Mouse (Mus musculus) lung, embryonic 14.5 days (tissue): Measurements from ENCODE around the gene Plpp1. TPM values are rescaled to one million over a fixed set of nuclear protein-coding genes. Genes with fewer than 3 reads are reported as not detected.

Source experiments
- ATAC-seq: fragments of 200-750 bp; cut with Nextera tagmentation; 2 replicates; pipeline ENCODE4 v1.8.0; 2017; ENCODE audit warnings: mild to moderate bottlenecking, moderate TSS enrichment, moderate library complexity; ENCODE audit not compliant: insufficient read depth
- DNase-seq: peaks from one replicate; pipeline ENCODE4 v3.0.0-alpha.2; 2015
- H3K27ac ChIP-seq: fragments of 300-500 bp; sonication (generic); 2 replicates; pipeline ENCODE4 v1.5.1; 2014; ENCODE audit warnings: low read depth, mild to moderate bottlenecking, moderate library complexity
- H3K27me3 ChIP-seq: fragments of 300-500 bp; sonication (generic); 2 replicates; pipeline ENCODE4 v1.6.1; 2014; ENCODE audit warnings: low read length, control low read depth; ENCODE audit not compliant: insufficient read depth
- H3K36me3 ChIP-seq: fragments of 300-500 bp; sonication (generic); 2 replicates; pipeline ENCODE4 v1.6.1; 2014; ENCODE audit warnings: control low read depth; ENCODE audit not compliant: insufficient read depth
- H3K4me1 ChIP-seq: fragments of 300-500 bp; sonication (generic); 2 replicates; pipeline ENCODE4 v1.6.1; 2014; ENCODE audit warnings: antibody characterized with exemption, control low read depth; ENCODE audit not compliant: insufficient read depth
- H3K4me2 ChIP-seq: fragments of 300-500 bp; sonication (generic); 2 replicates; pipeline ENCODE4 v1.6.1; 2014; ENCODE audit warnings: mild to moderate bottlenecking
- H3K4me3 ChIP-seq: fragments of 300-500 bp; sonication (generic); 2 replicates; pipeline ENCODE4 v1.5.1; 2014; ENCODE audit warnings: low read depth, low read length
- H3K9ac ChIP-seq: fragments of 300-500 bp; sonication (generic); 2 replicates; pipeline ENCODE4 v1.6.1; 2014
- H3K9me3 ChIP-seq: fragments of 300-500 bp; sonication (generic); 2 replicates; pipeline ENCODE4 v1.6.1; 2016; ENCODE audit warnings: low read depth, low read length, control low read depth
- CTCF ChIP-seq: IDR thresholded peaks from 2 replicates; pipeline ENCODE4 v1.5.1; 2016; ENCODE audit warnings: antibody characterized with exemption, low read depth
- WGBS: fragments of 180-500 bp; shearing (Covaris S2); extraction: QIAGEN DNeasy Blood & Tissue Kit; methylation state at CpG from one replicate; pipeline ENCODE4 v1.1.7; 2014; 5-methylcytosine and 5-hydroxymethylcytosine counted together
- polyA plus RNA-seq: library from polyadenylated mRNA; unstranded; fragments of >200 nt; fragmentation: Nextera tagmentation; extraction: Ambion mirVana; gene quantifications from 2 replicates; pipeline ENCODE4 v1.2.1, GENCODE M21; 2014

The Plpp1 gene
- polyA plus RNA-seq, 1 experiment from 2014 or later, result 52.7 TPM

DNA sequence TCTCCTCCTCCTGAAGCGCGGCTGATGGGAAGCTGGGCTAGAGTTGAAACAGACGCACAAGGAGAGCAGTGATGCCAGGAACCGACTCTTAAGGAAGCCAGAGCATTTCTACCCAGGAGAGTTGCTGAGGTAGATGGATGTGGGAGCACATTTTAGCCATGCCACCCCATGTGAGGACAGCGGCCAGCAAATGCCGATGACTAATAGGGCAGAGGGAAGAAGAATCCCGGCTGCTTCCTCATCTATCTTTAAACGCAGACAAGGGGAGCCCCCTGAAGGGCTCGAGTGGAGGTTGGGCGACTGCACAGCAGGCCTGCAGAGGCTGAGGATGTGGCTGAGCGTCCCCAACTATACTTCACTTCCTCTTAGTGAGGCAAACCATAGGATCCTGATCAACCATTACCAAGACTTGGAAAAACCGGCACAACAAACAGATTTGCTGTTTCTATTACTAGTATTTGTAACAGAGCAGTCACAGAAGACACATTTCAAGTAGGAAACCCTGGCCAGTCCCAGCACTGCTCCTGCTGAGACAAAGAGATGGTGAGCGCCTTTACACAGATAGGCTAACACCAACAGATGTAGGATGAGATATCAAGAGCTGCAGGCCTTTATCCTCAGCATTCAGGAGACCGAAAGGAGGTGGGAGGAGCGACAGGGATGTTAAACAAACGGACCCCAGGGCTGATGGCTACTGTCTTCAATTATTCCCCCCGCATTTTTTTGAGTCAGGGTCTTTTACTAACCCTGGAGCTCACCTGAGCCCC, 71.1 kb downstream of the Plpp1 start:
- ATAC-seq, result no peak
- no peak overlapping the region for H3K4me2 ChIP-seq
- H3K4me3 ChIP-seq, result no peak overlapping the region
- H3K27me3 ChIP-seq, result no peaks in the 10 kb centered on the region
- no peaks in the 10 kb centered on the region for H3K4me1 ChIP-seq
- peaks cover 90% of the 10 kb centered on the region for H3K36me3 ChIP-seq
- no peaks in the 10 kb centered on the region for H3K9me3 ChIP-seq
- no peak for TF ChIP-seq CTCF
- peak; percentile 9 for DNase-seq
- H3K9ac ChIP-seq, result no peak overlapping the region
- WGBS, result 72% methylated on average over 17 of the region's 17 CpGs
- no peak overlapping the region for H3K27ac ChIP-seq

DNA sequence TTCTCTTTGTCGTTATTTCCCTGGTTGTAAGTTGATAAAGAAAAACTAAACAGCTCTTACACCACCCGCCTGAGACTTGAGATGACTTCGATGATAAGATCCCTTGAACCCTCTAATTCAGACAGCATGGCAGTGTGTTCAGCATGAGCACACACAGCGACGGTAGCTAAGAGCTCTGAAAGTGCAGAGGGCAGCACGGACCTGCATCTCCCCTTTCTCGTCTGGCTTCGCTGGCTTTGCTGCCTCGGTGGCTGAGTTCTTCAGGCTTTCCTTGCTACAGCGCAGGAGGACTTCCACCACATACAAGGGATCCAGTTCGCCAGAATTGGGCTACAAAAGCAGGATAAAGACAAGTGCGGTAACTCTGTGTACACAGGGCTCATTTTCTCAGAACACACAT, 86.6 kb downstream of the Plpp1 start:
- WGBS, result 91% methylated on average over 12 of the region's 12 CpGs

GRCm38 (mm10) chr13:112902176-112902575, 101.6 kb downstream of the Plpp1 start:
- ATAC-seq, result no peak
- TF ChIP-seq CTCF, result no peak
- WGBS, result 76% methylated on average over 3 of the region's 3 CpGs

More for the DNA sequence above, 86.6 kb downstream of the Plpp1 start:
- Histone ChIP-seq H3K36me3 (peaks cover 82% of the 10 kb centered on the region), H3K27ac (no peak overlapping the region), H3K9ac (no peak overlapping the region), H3K27me3 (no peaks in the 10 kb centered on the region), H3K4me3 (no peak overlapping the region), H3K4me2 (no peak overlapping the region), H3K4me1 (no peaks in the 10 kb centered on the region), H3K9me3 (no peaks in the 10 kb centered on the region)
- DNase-seq (no peak), ATAC-seq (no peak)
- no peak for TF ChIP-seq CTCF

DNA sequence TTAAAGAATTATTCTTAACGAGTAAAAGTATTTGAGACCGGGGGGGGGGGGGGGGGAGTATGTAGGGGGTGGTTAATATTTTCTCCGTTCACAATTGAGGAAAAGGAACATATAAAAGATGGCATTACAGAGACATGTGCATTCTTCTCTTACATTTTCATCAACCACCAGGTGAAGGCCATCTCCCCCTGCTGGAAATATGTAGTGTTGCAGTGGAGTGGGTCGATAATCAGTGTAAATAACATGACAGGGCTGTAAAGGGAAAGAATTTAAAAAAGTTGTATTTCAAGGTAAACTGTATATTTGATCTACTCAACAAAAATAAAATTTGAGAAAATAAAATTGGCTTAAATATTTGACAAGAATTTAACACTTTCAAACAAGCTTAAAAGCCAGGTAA, 109.1 kb downstream of the Plpp1 start:
- ATAC-seq, result no peak

More at GRCm38 (mm10) chr13:112902176-112902575, 101.6 kb downstream of the Plpp1 start:
- Histone ChIP-seq H3K27me3 (no peaks in the 10 kb centered on the region), H3K27ac (no peak overlapping the region), H3K36me3 (peaks cover 77% of the 10 kb centered on the region), H3K9me3 (no peaks in the 10 kb centered on the region), H3K4me1 (no peaks in the 10 kb centered on the region), H3K9ac (no peak overlapping the region), H3K4me3 (no peak overlapping the region), H3K4me2 (no peak overlapping the region)
- DNase-seq, result no peak

DNA sequence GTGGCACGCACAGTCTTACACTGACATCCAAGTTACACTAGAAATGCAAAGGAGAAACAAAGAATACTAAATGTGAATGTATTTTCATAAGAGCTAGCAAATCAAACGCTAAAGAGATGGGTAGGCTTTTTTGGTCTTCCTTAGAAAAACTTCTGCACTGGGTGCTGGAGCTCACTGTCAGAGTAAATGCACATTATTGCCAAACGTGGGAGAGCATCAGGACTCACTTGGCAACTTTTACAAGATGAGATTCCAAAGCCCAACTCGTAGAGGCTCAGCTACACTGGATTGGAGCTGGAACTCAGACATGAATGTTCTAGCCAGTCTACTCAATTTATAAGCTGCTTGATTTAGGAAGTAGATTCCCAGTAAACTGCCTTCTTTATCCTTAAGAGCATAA, 109.8 kb downstream of the Plpp1 start:
- Histone ChIP-seq H3K27me3 (no peaks in the 10 kb centered on the region), H3K27ac (no peak overlapping the region), H3K9me3 (no peaks in the 10 kb centered on the region), H3K4me1 (no peaks in the 10 kb centered on the region), H3K9ac (no peak overlapping the region), H3K36me3 (peaks cover 66% of the 10 kb centered on the region), H3K4me2 (no peak overlapping the region), H3K4me3 (no peak overlapping the region)
- TF ChIP-seq CTCF, result no peak
- WGBS, result 89% methylated on average over 4 of the region's 4 CpGs
- ATAC-seq (no peak), DNase-seq (no peak)

More for the DNA sequence above, 109.1 kb downstream of the Plpp1 start:
- Histone ChIP-seq H3K9me3 (no peaks in the 10 kb centered on the region), H3K36me3 (peaks cover 69% of the 10 kb centered on the region), H3K9ac (no peak overlapping the region), H3K4me3 (no peak overlapping the region), H3K4me1 (no peaks in the 10 kb centered on the region), H3K4me2 (no peak overlapping the region), H3K27ac (no peak overlapping the region), H3K27me3 (no peaks in the 10 kb centered on the region)
- peak; percentile 81 for DNase-seq
- 66% methylated on average over 4 of the region's 4 CpGs for WGBS
- peak; percentile 83 for TF ChIP-seq CTCF

Other genes with a start within 250 kb of the Plpp1 start
- gene Il31ra, start 206.4 kb upstream of the Plpp1 start, polyA plus RNA-seq, result not detected in 2 replicates
- gene Ddx4, start 148.3 kb upstream of the Plpp1 start, polyA plus RNA-seq, result 0.19 and 0.38 TPM in 2 replicates
- gene Slc38a9, start 140.0 kb upstream of the Plpp1 start, polyA plus RNA-seq, result 9.4 and 13.1 TPM in 2 replicates
- gene Mtrex, start 126.6 kb downstream of the Plpp1 start, polyA plus RNA-seq, result 82.5 and 83.0 TPM in 2 replicates
- 26.7 and 30.6 TPM in 2 replicates for gene Dhx29, start 126.7 kb downstream of the Plpp1 start, polyA plus RNA-seq
- 5.2 and 5.8 TPM in 2 replicates for gene Ccno, start 187.0 kb downstream of the Plpp1 start, polyA plus RNA-seq
- 1.1 and 2.2 TPM in 2 replicates for gene Mcidas, start 193.1 kb downstream of the Plpp1 start, polyA plus RNA-seq
- 0.28 TPM in 1 of 2 replicates, not detected in the other for gene Cdc20b, start 234.3 kb downstream of the Plpp1 start, polyA plus RNA-seq
- gene Gpx8, start 245.6 kb downstream of the Plpp1 start, polyA plus RNA-seq, result 159 and 170 TPM in 2 replicates